Mouse (Mus musculus) urinary bladder, adult 18-20 months (tissue): ENCODE results near the gene Gsk3b.
"Not testable (repeated sequence)": the region's sequence is repeated elsewhere in the genome, so short reads cannot be mapped to it uniquely, and the experiment has no call there.

Experiments used
- DNase-seq, 2 experiments: peaks; one replicate each; pipeline ENCODE4 v3.0.0; 2022; ENCODE audit warnings: low spot score in 2 of 2, mixed read lengths in 2 of 2

Gene Gsk3b

GRCm38 (mm10) chr16:38088629-38089446, at the start of gene Gsk3b:
Gene Gsk3b, plus strand, starts transcription at chr16:38089001.
- peak; percentile 98 to 100 for DNase-seq

- no peak for DNase-seq
These were observed 46.6 kb upstream of the Gsk3b start for GRCm38 (mm10) chr16:38042160-38042559.

DNA sequence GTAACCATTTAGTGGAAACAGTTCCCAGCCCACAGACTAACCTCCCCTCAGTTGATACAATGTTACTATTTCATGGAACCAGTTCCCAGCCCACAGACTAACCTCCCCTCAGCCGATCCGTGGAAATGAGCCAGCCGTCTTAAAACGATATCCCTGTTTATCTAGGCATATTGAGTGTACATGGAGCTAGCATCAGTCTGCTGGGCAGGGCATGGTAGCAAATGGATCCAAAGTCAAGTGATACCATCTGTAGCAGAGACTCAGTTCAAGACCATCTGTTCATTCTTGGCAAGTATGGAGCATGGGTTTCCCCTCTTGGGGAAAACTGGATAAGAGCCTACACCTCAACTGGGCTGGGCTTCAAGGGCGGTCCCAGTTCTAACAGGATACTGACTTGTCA, 44.2 kb upstream of the Gsk3b start:
- DNase-seq = no peak

DNA sequence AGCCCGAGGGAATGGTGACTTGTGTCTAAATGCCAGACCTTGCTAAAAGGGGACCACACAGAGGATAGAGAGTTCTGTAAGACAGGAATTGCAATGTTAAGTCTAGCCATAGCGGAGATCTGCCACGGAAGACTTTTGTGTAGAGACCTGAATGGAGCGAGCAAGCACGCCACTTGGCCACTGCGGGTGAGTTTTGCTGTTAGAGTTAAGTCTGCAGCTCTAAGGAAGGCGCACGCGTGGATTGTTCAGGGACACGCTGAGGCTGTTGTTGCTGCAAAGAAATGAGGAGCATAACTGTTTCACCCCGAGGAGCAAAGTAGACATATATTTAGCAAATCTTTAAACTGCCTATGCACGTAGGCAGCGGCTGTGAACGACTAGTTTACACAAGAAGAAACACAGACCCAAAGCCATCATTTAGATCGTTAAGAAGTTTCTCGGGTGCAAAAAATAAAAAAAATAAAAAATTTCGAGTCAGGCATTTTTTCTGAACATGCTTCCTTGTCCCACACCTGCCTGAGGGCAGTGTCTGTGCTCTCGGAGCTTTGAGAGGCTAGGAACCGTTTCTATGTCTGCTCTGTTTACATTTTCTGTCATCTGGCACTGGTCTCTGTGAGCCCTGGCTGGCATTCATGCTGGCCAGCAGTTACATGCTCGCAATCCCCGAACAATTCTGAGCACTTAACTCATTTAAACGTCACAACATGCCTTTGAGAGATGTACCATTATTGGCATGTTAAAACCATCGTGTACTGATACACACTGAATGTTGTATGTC, 40.8 kb upstream of the Gsk3b start:
- DNase-seq = no peak

- DNase-seq = no peak
These were observed 30.9 kb upstream of the Gsk3b start for GRCm38 (mm10) chr16:38057898-38058297.

DNA sequence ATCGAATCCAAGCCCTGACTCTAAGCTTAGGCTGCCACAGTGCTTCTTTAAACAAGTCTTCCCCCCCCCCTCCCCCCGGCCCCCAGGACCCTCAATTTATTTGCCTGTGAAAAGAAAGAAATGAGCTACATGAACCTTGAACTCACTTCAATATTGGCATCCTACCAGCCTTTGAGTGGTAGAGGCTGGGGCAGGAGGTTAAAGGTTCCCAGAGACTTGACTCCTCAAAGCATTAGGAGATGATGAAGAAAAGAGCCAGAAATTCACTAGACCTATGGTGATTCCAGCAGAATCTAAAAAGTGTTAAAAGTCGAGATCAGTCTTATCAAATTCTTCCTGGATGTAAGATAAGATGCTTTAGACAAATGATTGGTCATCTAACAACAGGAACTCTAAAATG, 30.0 kb upstream of the Gsk3b start:
- DNase-seq = no peak

GRCm38 (mm10) chr16:38059631-38060030, 29.2 kb upstream of the Gsk3b start:
- DNase-seq = no peak

- not testable (repeated sequence) for DNase-seq
These were observed 14.8 kb upstream of the Gsk3b start for GRCm38 (mm10) chr16:38073859-38074631.

- DNase-seq = no peak
These were observed 8.6 kb upstream of the Gsk3b start for GRCm38 (mm10) chr16:38080201-38080600.

DNA sequence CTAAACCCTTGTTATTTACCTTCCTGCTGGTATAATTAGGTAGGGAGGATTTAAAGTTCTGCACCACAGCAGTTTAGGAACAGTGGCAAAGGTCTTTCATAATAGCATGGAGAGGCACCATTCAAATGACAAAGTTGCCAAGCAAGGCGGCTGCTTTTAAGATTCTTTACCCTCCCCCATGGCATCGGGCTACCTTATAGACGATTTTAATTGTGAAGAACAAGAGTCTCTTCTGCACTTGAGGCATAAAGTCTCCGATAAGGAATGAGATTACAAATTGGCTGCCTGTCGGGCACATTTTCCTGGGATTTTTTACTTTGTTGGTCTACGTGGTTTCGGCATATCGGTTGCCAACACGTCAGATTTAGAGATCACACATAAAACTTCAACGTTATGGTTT, 1.6 kb upstream of the Gsk3b start:
- DNase-seq = no peak

- DNase-seq = no peak
These were observed 1.1 kb upstream of the Gsk3b start for GRCm38 (mm10) chr16:38087645-38088125.

DNA sequence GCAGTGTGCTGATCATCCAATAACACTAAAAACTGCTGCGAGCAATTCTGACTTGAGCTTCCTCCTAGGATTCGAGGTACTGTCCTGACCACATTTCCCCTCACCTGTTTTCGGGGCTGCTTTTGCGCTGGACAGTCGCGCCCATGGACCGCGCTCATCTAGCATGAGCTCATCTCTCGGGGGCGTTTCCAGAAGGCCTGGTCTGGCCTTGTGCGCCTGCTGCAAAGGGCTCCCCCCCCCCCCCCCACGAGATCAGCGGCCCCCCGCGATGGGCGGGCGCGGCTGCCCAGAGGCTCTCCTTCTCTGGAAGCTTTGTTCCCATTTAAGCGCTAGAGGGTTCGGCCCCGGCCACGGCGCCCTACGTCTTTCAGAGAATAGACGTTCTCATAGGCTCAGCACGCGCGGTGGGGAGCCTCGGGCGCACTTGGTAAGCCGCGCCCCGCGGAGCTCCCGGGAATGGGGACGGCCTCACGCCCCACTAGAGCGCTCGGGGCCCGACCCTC, 624 bp upstream of the Gsk3b start:
- DNase-seq = peak in 1 of 2 experiments; percentile 49

GRCm38 (mm10) chr16:38089447-38090170, 808 bp downstream of the Gsk3b start:
- DNase-seq = no peak

DNA sequence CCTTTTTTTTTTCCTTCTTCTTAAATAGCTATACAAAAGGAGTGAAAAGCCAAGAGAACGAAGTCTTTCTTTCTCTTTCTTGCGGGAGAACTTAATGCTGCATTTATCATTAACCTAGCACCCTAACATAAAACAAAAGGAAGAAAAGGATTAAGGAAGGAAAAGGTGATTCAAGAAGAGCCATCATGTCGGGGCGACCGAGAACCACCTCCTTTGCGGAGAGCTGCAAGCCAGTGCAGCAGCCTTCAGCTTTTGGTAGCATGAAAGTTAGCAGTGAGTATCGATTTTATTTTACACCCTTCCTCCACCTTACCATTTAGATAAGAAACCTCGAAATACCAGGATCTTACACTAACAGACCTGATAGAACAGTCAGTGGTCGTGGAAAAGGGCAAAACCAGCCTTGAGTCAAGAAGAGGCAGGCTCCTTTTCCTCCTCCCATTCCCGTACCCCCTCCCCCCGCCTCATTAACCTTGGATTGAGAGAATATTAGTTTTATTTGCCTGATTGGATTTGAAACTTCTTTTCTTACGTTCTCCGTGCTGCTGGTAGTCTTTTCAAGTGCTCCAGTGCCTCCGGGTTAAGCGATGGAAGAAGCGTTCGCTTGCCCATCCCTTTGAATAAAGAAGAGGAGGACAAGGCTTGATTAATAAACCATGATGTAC, 1.7 kb downstream of the Gsk3b start:
- DNase-seq = no peak

DNA sequence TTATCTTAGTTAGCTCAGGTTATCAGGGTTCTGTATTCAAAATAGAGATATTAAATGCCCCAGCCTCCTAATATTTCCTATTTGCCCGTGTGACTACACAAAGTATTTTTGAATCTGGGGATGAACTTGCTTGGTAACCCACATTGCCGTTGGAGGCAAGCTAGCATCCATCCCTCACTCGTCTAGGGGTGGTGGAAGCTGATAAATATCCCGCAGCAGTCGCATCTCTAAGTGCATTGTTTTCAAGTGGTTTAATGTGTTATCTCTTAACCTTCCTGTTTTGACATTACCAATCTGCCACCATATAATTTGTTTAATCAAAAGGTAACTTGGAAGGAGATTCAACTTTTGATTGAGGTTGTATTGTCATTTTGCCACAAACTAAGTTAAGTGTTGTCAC, 2.2 kb downstream of the Gsk3b start:
- no peak for DNase-seq

DNA sequence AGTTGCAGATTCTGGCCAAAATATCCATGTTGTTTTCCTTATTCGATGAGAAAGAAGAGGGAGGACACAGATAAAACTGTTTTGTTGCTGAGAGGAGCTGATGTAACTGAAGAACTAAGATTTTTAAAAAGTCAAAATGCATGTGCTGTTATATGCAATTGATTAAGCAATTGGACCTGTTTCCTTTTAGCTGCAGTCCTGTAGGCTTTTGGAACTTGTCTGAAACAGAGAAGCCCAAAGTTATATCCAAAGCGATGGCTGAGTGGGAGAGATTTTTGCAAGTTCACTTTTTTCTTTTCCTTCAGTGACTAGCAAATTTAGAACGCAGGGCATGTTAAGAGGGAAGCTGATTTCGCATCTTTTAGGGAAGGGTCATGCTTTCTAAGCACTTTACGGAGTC, 2.9 kb downstream of the Gsk3b start:
- no peak for DNase-seq

GRCm38 (mm10) chr16:38092598-38092997, 3.8 kb downstream of the Gsk3b start:
- DNase-seq = no peak

- DNase-seq = no peak
These were observed 6.5 kb downstream of the Gsk3b start for GRCm38 (mm10) chr16:38095181-38095851.

- no peak for DNase-seq
These were observed 8.7 kb downstream of the Gsk3b start for GRCm38 (mm10) chr16:38097521-38097920.

GRCm38 (mm10) chr16:38099325-38099724, 10.5 kb downstream of the Gsk3b start:
- no peak for DNase-seq
